Mouse (Mus musculus) right cerebral cortex, postnatal 25 days (tissue): ENCODE measurements around the gene Olfr676.
"Not testable (repeated sequence)": the region's sequence is repeated elsewhere in the genome, so short reads cannot be mapped to it uniquely, and the experiment has no call there.

Experiments used
- DNase-seq: peaks from one replicate; pipeline ENCODE4 v3.0.0; 2022

The Olfr676 gene

DNA sequence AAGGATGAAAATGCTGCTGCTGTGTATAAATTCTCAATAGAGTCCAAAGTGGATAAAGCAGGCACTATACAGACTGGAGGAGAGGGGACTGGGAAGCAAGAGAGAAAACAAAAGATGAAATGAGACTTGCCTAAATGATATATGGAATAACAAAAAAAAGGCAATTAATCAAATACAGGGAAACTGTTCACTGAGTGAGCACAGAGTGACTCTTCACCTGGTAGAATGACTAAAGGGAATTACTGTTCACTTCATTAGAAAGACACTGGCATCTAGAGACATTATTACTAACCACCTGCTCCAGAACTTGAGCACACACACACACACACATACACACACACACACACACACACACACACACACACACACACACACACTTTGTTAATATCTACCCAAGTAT lies at the start of gene Olfr676:
Gene Olfr676, plus strand, starts transcription at position 301 of the 400 bp plus-strand sequence.
- no peak for DNase-seq

DNA sequence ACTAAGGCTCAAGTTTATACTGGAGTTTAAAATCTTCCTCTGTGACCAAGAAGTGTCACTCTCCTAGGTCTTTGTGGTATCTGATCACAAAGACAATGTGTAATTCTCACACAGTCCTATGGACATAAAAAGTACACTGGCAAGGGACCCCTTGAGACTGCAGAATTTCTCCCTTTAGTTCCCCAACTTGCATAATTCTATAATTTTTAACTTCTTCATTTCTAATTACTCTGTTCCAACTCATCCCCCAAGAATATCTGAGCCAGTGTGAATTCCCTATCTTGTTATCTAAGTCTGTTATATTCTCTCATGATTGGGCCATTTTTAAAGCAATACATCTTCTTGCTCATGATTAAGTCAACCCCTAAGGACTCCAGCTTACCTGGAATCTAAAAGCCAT lies 30.6 kb upstream of the Olfr676 start, which contains the start of gene Olfr672:
Gene Olfr672, minus strand, starts transcription at position 101 of the 400 bp plus-strand sequence.
- no peak for DNase-seq

DNA sequence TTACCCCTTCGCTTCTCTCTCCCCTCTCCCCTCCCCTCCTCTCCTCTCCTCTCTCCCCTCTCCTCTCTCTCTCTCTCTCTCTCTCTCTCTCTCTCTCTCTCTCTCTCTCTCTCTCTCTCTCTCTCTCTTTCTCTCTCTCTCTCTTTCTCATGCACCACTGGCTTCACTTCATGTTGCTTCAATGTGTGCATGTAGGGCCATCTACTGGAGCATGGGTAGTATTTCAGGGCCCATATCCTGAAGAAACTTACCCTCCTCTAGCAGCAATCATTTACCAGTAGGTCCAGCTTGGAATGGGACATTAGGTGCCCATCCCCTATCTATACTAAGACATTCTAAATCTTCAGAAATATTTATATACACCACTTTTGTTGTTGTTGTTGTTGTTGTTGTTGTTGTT lies 10.0 kb upstream of the Olfr676 start:
- no peak for DNase-seq

DNA sequence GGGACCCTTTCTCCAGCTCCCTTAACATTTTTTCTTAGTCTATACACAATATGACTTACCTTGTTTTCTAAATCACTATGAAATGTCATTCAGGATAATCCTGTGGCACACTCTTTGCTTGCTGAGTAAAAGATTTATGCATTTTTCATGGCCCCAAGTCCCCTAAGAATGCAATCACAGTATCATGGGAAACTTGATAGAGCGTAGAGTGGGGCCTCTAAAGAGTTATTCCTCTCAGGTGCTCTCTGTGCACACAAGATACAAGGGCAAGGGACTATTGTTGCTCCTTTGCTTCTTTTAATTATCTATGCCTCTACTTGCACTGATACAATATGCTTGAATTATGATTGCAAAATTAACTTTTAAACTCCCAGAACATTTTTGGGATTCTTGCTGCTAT lies 4.1 kb upstream of the Olfr676 start, which contains the start of gene Olfr675:
Gene Olfr675, minus strand, starts transcription at position 101 of the 400 bp plus-strand sequence.
- DNase-seq, result no peak

DNA sequence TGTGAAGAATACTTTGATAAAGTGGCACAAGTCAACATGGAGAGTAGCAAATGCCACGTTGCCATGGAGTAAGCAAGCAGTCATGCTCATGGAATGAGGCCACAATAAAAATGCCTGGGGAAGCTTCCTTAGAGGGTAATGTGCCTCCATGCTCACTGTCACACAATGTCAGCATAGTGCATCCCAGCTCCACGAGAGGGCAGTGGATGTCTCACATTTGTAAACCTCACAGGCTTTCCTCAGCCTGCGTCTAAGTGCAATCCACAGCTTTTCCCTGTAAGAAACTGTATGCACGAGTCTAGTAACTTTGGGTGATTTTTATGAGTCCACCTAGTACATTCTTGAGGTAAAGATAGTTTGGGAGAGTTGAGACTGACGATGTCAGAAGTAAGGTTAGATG lies 1.3 kb downstream of the Olfr676 start:
- DNase-seq, result not testable (repeated sequence)

DNA sequence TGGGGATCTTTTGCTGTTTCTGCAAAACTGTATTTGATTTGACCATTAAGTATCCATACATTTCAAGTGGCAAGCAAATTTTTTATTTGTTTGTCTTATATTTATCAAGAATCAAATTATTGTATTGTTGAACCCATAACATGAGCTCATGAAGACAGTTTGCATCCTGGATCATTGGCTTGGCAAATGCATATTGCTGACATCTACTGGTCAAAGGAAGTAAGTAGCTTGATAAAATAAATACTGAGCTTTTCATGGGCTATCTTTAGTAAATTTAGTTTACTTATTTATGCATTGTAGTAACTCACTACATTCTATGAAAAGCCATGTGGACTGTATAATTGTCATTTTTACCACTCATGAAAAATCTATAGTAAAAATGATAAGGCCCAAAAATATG lies 26.5 kb downstream of the Olfr676 start:
- no peak for DNase-seq

DNA sequence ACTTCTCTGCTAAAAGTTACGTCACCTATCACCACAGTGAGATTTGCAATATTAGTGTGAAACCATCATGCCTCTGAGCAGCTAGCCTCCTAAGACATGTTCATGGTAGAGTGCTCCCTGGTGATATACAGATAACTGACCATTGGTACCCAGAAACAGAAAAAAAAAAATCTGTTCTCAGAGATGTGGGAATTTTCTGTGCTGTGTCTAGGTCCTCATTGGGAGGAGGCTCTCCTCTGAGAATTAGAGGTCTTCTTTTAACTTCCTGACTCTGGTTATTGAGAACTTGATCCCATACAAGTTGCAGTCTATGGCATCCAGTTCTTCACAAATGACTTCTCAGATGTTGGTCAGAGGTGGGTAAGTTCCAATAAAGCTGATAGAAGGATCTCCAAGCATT lies 31.7 kb downstream of the Olfr676 start, which contains the start of gene Olfr678:
Gene Olfr678, plus strand, starts transcription at position 301 of the 400 bp plus-strand sequence.
- no peak for DNase-seq

DNA sequence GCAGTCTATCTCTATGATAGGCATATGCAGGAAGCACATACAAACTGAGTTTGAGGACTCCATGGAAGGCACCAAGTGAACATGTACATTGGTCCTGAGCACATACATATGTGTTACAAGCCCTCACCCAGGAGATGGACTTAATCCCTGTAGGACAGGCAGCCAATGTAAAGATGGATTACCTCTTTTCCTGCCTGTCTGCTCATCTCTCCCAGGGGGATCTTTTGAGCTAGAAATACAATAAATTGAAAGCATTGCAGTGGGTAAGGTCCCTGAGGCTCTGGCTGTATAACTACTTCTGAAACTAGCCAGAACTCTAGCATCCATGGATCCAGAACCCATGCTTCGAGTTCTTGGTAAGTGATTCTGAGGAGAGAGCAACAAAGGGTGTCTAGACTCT lies 48.4 kb downstream of the Olfr676 start, which contains the start of gene Olfr679:
Gene Olfr679, plus strand, starts transcription at position 301 of the 400 bp plus-strand sequence.
- no peak for DNase-seq
